Mouse (Mus musculus): Measurements from ENCODE around the gene Nup54. TPM values are rescaled to one million over a fixed set of nuclear protein-coding genes. Genes with fewer than 3 reads are reported as not detected.

Nup54 gene
- polyA plus RNA-seq, 1 experiment from 2014 or later, result 61.1 TPM

- H3K27me3 ChIP-seq, result no peaks in the 10 kb centered on the region
- H3K9me3 ChIP-seq, result no peaks in the 10 kb centered on the region
- H3K36me3 ChIP-seq, result peaks cover 21% of the 10 kb centered on the region
- no peak overlapping the region for H3K9ac ChIP-seq
- no peak overlapping the region for H3K4me2 ChIP-seq (replicated peaks)
- WGBS, result 81% methylated on average over 7 of the region's 7 CpGs
- H3K4me3 ChIP-seq, result no peak overlapping the region
- no peaks in the 10 kb centered on the region for H3K4me1 ChIP-seq
- H3K27ac ChIP-seq, result no peak overlapping the region
- ATAC-seq (ENCODE audit: insufficient number of reproducible peaks, insufficient read depth, low FRiP score, low TSS enrichment), result no peak
Observed at GRCm38 (mm10) chr5:92411461-92412140, 23.4 kb downstream of the Nup54 start.

GRCm38 (mm10) chr5:92410486-92410885 is 24.5 kb downstream of the Nup54 start:
- no peak overlapping the region for H3K9ac ChIP-seq
- no peak overlapping the region for H3K4me2 ChIP-seq (replicated peaks)
- no peaks in the 10 kb centered on the region for H3K9me3 ChIP-seq
- peaks cover 15% of the 10 kb centered on the region for H3K36me3 ChIP-seq
- H3K4me1 ChIP-seq, result no peaks in the 10 kb centered on the region
- H3K27ac ChIP-seq, result no peak overlapping the region
- H3K4me3 ChIP-seq, result no peak overlapping the region
- no peaks in the 10 kb centered on the region for H3K27me3 ChIP-seq
- 87% methylated on average over 5 of the region's 5 CpGs for WGBS
- no peak for ATAC-seq (ENCODE audit: insufficient number of reproducible peaks, insufficient read depth, low FRiP score, low TSS enrichment)

- ATAC-seq (ENCODE audit: insufficient number of reproducible peaks, insufficient read depth, low FRiP score, low TSS enrichment), result no peak
- Histone ChIP-seq H3K36me3 (peaks cover 8% of the 10 kb centered on the region), H3K27me3 (no peaks in the 10 kb centered on the region), H3K27ac (no peak overlapping the region), H3K9me3 (no peaks in the 10 kb centered on the region), H3K4me2 (replicated peaks) (no peak overlapping the region), H3K4me3 (no peak overlapping the region), H3K4me1 (no peaks in the 10 kb centered on the region), H3K9ac (no peak overlapping the region)
- 75% methylated on average over 9 of the region's 9 CpGs for WGBS
Observed at GRCm38 (mm10) chr5:92409361-92410155, 25.5 kb downstream of the Nup54 start.

- 8% methylated on average over 2 of the region's 2 CpGs for WGBS
- Histone ChIP-seq H3K4me1 (peaks cover 15% of the 10 kb centered on the region; the same call in 1 of the 2 replicates), H3K4me2 (replicated peaks) (no peak overlapping the region), H3K36me3 (no peaks in the 10 kb centered on the region), H3K9me3 (no peaks in the 10 kb centered on the region), H3K9ac (no peak overlapping the region), H3K27me3 (no peaks in the 10 kb centered on the region), H3K4me3 (no peak overlapping the region), H3K27ac (no peak overlapping the region)
- ATAC-seq (ENCODE audit: insufficient number of reproducible peaks, insufficient read depth, low FRiP score, low TSS enrichment), result peak; percentile 13; the same call in 1 of the 2 replicates
Observed at GRCm38 (mm10) chr5:92404400-92404678, 30.7 kb downstream of the Nup54 start.

GRCm38 (mm10) chr5:92403562-92404399 is 31.2 kb downstream of the Nup54 start:
- no peak overlapping the region for H3K4me2 ChIP-seq (replicated peaks)
- ATAC-seq (ENCODE audit: insufficient number of reproducible peaks, insufficient read depth, low FRiP score, low TSS enrichment), result peak; percentile 73
- H3K36me3 ChIP-seq, result no peaks in the 10 kb centered on the region
- WGBS, result 36% methylated on average over 9 of the region's 10 CpGs
- H3K4me3 ChIP-seq, result no peak overlapping the region
- no peak overlapping the region for H3K27ac ChIP-seq
- H3K27me3 ChIP-seq, result no peaks in the 10 kb centered on the region
- peaks cover 15% of the 10 kb centered on the region; the same call in 1 of the 2 replicates for H3K4me1 ChIP-seq
- no peak overlapping the region for H3K9ac ChIP-seq
- no peaks in the 10 kb centered on the region for H3K9me3 ChIP-seq

GRCm38 (mm10) chr5:92402816-92403215 is 32.2 kb downstream of the Nup54 start:
- H3K4me3 ChIP-seq, result no peak overlapping the region
- H3K4me2 ChIP-seq (replicated peaks), result 0 out of 2 replicates have a peak overlapping the region, but pooled peaks have one; percentile 2
- H3K27me3 ChIP-seq, result no peaks in the 10 kb centered on the region
- peaks cover 15% of the 10 kb centered on the region; the same call in 1 of the 2 replicates for H3K4me1 ChIP-seq
- no peaks in the 10 kb centered on the region for H3K9me3 ChIP-seq
- 41% methylated on average over 9 of the region's 9 CpGs for WGBS
- no peaks in the 10 kb centered on the region for H3K36me3 ChIP-seq
- no peak overlapping the region for H3K27ac ChIP-seq
- no peak for ATAC-seq (ENCODE audit: insufficient number of reproducible peaks, insufficient read depth, low FRiP score, low TSS enrichment)
- H3K9ac ChIP-seq, result no peak overlapping the region

GRCm38 (mm10) chr5:92398153-92398552 is 36.9 kb downstream of the Nup54 start:
- no peak overlapping the region for H3K4me3 ChIP-seq
- no peaks in the 10 kb centered on the region for H3K36me3 ChIP-seq
- H3K4me2 ChIP-seq (replicated peaks), result no peak overlapping the region
- no peak overlapping the region for H3K27ac ChIP-seq
- H3K4me1 ChIP-seq, result peaks cover 5% of the 10 kb centered on the region; the same call in 1 of the 2 replicates
- peak; percentile 57 for ATAC-seq (ENCODE audit: insufficient number of reproducible peaks, insufficient read depth, low FRiP score, low TSS enrichment)
- WGBS, result 22% methylated on average over 5 of the region's 5 CpGs
- peaks cover 8% of the 10 kb centered on the region; the same call in 1 of the 2 replicates for H3K27me3 ChIP-seq
- no peak overlapping the region for H3K9ac ChIP-seq
- H3K9me3 ChIP-seq, result no peaks in the 10 kb centered on the region

GRCm38 (mm10) chr5:92396476-92396875 is 38.5 kb downstream of the Nup54 start:
- Histone ChIP-seq H3K27ac (no peak overlapping the region), H3K9me3 (no peaks in the 10 kb centered on the region), H3K4me1 (no peaks in the 10 kb centered on the region), H3K36me3 (no peaks in the 10 kb centered on the region), H3K4me2 (replicated peaks) (no peak overlapping the region), H3K9ac (no peak overlapping the region), H3K4me3 (no peak overlapping the region), H3K27me3 (peaks cover 23% of the 10 kb centered on the region)
- ATAC-seq (ENCODE audit: insufficient number of reproducible peaks, insufficient read depth, low FRiP score, low TSS enrichment), result no peak
- 90% methylated on average over 6 of the region's 6 CpGs for WGBS

GRCm38 (mm10) chr5:92395764-92396163 is 39.3 kb downstream of the Nup54 start:
- no peak overlapping the region for H3K27ac ChIP-seq
- H3K27me3 ChIP-seq, result peaks cover 29% of the 10 kb centered on the region
- H3K4me2 ChIP-seq (replicated peaks), result no peak overlapping the region
- no peak overlapping the region for H3K4me3 ChIP-seq
- no peaks in the 10 kb centered on the region for H3K36me3 ChIP-seq
- 84% methylated on average over 3 of the region's 3 CpGs for WGBS
- no peaks in the 10 kb centered on the region for H3K9me3 ChIP-seq
- no peak overlapping the region for H3K9ac ChIP-seq
- no peaks in the 10 kb centered on the region for H3K4me1 ChIP-seq
- ATAC-seq (ENCODE audit: insufficient number of reproducible peaks, insufficient read depth, low FRiP score, low TSS enrichment), result no peak

- H3K4me3 ChIP-seq, result no peak overlapping the region
- H3K4me1 ChIP-seq, result no peaks in the 10 kb centered on the region
- H3K27ac ChIP-seq, result no peak overlapping the region
- H3K4me2 ChIP-seq (replicated peaks), result no peak overlapping the region
- no peaks in the 10 kb centered on the region for H3K9me3 ChIP-seq
- H3K36me3 ChIP-seq, result no peaks in the 10 kb centered on the region
- WGBS, result 59% methylated on average over 10 of the region's 10 CpGs
- peaks cover 32% of the 10 kb centered on the region for H3K27me3 ChIP-seq
- H3K9ac ChIP-seq, result no peak overlapping the region
- no peak for ATAC-seq (ENCODE audit: insufficient number of reproducible peaks, insufficient read depth, low FRiP score, low TSS enrichment)
Observed at GRCm38 (mm10) chr5:92393863-92394262, 41.2 kb downstream of the Nup54 start.

GRCm38 (mm10) chr5:92392542-92392941 is 42.5 kb downstream of the Nup54 start:
- Histone ChIP-seq H3K9ac (no peak overlapping the region), H3K4me2 (replicated peaks) (peak overlapping the region; percentile 37), H3K27me3 (peaks cover 32% of the 10 kb centered on the region), H3K36me3 (no peaks in the 10 kb centered on the region), H3K27ac (no peak overlapping the region), H3K4me3 (peak overlapping the region; percentile 18), H3K9me3 (no peaks in the 10 kb centered on the region), H3K4me1 (no peaks in the 10 kb centered on the region)
- WGBS, result 46% methylated on average over 18 of the region's 18 CpGs
- ATAC-seq (ENCODE audit: insufficient number of reproducible peaks, insufficient read depth, low FRiP score, low TSS enrichment), result no peak
